Mouse (Mus musculus) erythroblast, embryonic 14.5 days (primary cell): ENCODE results near the gene Cit.

Experiments used
- GATA1 ChIP-seq: IDR thresholded peaks from 2 replicates; pipeline ENCODE4 v1.6.1; 2012; ENCODE audit warnings: low read length, inconsistent platforms, mixed read lengths
- TAL1 ChIP-seq: IDR thresholded peaks from 3 replicates; pipeline ENCODE4 v1.6.1; 2012; ENCODE audit warnings: low read length, inconsistent platforms, mixed read lengths

DNA sequence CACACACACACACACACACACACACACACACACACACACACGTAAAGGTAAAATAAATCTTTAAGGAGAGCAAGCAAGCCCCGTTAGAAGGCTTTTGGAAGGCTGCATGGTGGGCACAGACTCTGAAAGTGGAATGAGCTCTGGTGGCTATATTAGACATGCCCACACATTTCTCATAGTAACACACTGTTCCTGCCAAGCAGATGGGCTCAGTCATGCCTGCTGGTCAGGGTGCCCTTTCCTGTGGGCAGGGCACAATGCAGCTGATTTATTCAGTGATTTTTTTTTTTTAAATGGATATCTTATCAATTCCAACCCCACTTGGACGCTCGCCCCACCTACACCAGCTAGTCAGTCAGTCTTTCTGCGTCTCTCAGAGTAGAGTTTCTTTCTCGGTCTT lies 109.0 kb downstream of the Cit start:
- TF ChIP-seq GATA1 (no peak), TAL1 (no peak)
